ENCODE assay signal across 8 mouse cellular contexts in genomic region chr6:88105783-88106611, GRCm38 (mm10). TPM values are rescaled to one million over a fixed set of nuclear protein-coding genes. Genes with fewer than 3 reads are reported as not detected.
DNase-seq lines count a peak whose midpoint lies in the region; ATAC-seq lines count a peak whose summit lies in the region.

No protein-coding gene starts in this region.

- DNase-seq in adrenal gland, adult (ENCODE audit: inconsistent age in 2 of 2, low spot score in 1 of 2) = peak; percentile 94 to 97
- DNase-seq in embryo, embryonic 10.5 days (ENCODE audit: low spot score) = peak; percentile 96
- peak; percentile 88 for DNase-seq in gastrocnemius, postnatal 10 days
- DNase-seq in induced T-regulatory cell, adult 2 months (ENCODE audit: low read depth) = peak; percentile 91
- DNase-seq in left cerebral cortex, adult 8-10 months (ENCODE audit: low spot score in 2 of 2) = peak; percentile 93 to 96
- peak; percentile 96 for DNase-seq in right cerebral cortex, adult 2 months (ENCODE audit: low spot score in 2 of 2)
- peak; percentile 71 for DNase-seq in urinary bladder, postnatal 10 days (ENCODE audit: low spot score)

- peak; percentile 88 for ATAC-seq in megakaryocyte, adult 5-6 weeks (ENCODE audit: poor library complexity, severe bottlenecking)

RNA-seq across cellular contexts. Expression of gene Rpn1, which starts 21.7 kb away (rescaled TPM):
- total RNA-seq in gastrocnemius, postnatal 10 days (2021) = 10 to 100 TPM; 77.3 to 95.7 TPM
- total RNA-seq in left cerebral cortex, adult 8-10 months (2022) = 100 to 1,000 TPM; 166 to 188 (median 171) TPM
- total RNA-seq in megakaryocyte, adult 5-6 weeks (2015) = 56.6 and 67.2 TPM in 2 replicates
- total RNA-seq in megakaryocyte, adult 5-6 weeks (2017) = 130 and 142 TPM in 2 replicates

Comparison
In these comparisons a context has a peak if more than half of its experiments do, and no peak if none do; other contexts are left out.
1. Peak in every context shown above with its lines: DNase-seq and ATAC-seq.